Mouse (Mus musculus): ENCODE measurements at regions not wholly inside any gene's neighbourhood (a gene's known extent, or its start where the extent isn't known, plus 50 kb on each side); places are given as distances from the start of the nearest gene placed in this dataset.

DNA sequence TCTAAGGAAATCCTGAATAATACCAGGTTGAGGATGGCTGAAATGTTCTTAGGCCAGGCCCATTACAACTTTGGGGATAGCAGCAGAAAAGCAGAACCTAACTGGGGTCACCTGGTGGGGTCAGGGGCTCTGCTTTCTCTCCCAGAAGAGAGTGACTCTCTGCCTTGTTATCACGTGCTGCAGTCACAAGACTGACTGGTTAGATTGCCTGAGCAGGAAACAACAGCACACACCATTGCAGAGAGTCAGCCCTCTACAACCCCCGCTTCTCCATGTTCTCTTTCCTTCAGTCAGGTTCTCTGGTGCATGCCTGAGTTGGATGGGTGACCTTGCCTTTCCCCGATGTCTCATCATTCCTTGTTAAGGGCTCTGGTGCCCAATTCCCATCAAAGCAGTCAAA lies 91.2 kb upstream of the Hsd17b12 start:
- DNase-seq: no peak

DNA sequence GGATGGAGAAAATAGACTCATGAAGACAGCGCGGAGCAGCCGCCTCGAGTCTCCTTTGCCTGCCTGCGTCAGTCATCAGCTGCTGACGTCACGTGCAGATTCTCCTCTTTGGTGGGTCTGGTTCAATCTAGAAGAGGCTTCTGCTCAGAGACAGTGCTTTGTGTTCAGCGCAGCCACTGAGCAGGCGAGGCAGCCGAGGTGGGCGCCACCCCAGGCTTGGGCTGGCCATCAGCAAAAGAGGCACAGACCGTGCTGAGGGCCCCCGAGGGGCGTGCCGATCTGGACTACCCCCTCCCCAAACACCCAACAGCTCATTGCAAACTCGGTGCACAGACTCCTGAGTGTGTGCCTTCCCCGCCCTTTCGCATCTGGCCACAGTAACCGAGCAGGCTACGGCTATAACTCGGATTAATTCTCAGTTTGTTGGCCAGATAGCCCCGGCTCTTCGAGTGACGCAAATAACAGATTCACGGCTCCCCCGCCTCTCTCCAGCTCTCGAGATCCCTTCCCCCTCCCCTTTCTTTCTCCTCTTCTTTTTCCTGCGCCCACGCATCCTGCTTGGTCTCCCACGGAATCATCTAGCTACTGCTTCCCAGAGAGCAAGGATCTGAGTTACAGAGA lies 89.2 kb upstream of the Hsd17b12 start:
- peak; percentile 81 for DNase-seq

DNA sequence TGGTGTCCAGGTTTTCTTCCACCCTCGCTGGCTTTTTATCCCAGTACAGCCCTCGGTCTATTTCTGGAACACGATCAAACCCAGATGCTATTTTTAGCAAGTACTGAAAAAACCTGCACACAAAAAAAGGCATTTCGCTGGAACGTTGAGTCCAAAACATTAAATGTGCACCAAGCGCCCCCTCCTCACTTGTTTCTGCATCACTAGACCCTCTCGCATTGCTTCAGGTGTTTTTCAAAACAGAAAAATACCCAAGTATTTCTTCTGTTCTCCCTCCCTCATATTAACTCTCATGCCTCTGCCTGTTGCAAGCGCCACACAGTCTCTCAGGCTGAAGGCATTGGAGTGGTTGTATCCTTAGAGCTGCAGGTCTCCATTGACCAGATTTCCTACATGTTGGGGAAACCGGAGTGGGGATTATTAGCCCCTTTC lies 88.4 kb upstream of the Hsd17b12 start:
- no peak for DNase-seq

DNA sequence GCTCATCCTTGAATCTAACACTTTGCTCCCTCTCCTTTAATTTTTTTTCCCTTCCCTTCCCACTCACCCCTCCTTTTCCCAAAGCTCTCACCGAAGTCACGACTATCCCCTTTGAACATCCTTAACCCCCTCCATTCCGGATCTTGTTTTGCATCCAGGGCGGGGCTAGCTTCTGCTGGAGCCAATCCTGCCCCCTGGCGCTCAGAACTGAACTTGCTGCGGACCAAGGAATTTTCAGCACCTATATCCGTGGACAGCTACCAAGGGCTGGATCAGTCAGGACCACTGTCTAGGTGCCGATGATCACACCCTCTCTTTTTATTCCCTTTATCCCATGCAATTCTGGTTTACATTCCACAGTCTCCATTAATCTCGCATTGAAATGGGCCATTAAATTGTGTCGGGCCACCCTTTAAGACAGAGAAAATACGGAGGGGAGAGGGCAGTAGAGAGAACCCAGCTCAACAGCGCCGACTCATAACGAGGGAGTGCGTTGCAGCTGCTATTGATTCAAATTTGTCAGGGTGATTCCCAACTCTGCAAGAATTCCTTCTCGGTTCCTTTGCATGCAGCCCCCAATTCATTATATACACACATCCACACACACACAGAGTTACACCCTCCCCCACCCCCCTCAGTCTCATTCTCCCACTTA lies 87.7 kb upstream of the Hsd17b12 start:
- peak; percentile 77 for DNase-seq

DNA sequence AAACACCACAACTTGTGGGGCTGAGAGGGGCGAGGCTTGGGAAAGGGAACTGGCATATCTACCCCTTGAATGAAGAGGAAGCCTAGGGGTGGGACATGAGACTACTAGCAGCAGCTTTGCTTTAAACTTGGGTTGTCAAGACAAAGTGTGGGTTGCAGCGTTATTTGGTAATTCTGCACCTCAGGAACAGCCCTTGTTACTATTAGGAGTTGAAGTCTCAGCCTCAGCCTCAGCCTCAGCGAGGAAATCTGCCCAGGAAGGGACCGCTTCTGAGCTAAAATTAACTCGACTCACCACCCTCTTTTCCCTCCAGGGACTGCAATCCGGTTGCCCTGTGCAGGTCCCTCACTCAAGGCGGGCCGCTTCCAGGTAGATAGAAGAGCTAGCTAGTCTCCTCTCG lies 86.4 kb upstream of the Hsd17b12 start:
- no peak for DNase-seq

DNA sequence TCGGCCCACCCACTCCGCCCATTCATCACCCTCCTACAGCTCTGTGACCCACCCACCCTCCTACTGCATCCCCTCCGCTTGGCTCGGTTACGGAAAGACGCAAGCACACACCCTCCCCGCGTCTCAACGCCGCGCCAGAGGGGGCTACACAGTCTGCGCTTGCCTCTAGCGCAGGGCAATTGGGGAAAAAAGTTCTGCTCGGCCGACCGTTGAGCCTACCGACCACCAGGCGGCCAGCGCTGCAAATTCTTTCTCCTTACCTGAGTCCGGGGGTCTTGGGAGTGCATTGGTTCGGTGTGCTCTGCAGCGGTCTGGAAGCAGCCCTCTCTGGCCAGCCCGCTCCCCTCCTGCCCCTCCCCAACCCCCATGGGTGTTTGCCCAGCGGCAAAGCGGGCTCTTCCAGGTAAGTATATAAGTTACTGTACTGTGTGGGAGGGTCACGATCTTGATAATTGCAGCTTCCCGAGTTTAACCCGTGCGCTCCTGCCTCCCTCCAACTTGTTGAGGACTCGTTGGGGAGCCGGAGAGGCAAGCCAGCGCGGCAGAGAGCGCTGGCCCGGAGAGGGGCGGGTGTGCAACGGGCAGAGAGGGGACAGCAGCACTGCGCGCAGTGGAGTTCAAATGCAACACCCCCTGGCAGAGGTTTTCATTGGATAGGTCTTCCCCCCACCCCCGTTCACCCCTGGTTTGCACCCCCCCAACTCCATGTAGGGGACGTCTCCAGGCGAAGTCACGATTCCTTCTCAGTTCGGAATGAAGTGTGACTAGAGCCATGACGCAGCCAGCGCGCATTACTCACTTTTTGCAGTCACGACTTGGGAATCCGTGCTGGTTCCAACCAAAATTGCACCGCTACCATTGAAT lies 85.5 kb upstream of the Hsd17b12 start:
- DNase-seq: no peak

DNA sequence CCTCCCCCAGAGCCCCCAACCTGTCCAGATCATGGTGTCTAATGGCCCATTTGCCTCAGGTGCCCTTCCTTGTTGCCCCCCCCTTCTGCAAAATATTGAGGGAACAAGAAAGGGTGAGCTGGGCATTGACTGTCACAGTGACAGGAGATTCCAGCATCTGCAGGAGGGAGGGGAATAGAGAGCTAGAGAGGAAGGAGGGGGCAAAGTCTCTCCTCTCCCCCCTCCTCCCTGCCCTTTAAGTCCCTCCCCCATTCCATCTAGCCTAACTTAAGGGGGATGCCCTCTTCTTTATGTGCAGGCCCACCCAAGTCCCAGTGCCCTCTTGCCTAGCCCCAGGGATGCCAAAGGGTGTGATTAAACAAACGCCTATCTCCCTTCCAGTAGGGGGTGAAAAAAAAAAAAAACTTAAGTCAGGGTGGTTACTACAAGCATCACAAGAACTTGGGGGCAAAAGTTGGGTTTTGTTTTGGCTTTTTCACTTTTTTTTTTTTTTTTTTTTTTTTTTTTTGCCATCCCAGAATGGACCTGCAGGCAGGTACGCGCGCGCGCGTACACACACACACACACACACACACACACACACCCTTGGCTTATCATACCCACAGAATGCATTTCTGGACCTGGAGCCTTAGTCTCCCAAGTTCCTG lies 84.8 kb upstream of the Hsd17b12 start:
- DNase-seq: no peak

DNA sequence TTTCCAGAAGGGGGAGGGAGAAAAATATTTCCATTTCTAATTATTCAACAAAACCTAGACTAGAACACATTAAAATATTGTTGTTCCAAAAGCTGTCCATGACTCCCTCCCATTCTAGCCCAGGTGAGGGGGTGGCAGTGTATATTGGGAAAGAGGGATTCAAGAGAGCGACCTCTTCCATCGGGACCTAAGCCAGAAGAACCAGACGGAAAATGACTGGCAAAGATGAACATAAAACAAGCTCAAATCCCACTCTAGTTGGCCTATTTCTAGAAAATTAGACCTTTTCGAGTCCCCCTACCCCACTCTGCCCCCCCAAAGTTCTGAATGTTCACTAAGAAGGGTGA lies 84.3 kb upstream of the Hsd17b12 start:
- no peak for DNase-seq

DNA sequence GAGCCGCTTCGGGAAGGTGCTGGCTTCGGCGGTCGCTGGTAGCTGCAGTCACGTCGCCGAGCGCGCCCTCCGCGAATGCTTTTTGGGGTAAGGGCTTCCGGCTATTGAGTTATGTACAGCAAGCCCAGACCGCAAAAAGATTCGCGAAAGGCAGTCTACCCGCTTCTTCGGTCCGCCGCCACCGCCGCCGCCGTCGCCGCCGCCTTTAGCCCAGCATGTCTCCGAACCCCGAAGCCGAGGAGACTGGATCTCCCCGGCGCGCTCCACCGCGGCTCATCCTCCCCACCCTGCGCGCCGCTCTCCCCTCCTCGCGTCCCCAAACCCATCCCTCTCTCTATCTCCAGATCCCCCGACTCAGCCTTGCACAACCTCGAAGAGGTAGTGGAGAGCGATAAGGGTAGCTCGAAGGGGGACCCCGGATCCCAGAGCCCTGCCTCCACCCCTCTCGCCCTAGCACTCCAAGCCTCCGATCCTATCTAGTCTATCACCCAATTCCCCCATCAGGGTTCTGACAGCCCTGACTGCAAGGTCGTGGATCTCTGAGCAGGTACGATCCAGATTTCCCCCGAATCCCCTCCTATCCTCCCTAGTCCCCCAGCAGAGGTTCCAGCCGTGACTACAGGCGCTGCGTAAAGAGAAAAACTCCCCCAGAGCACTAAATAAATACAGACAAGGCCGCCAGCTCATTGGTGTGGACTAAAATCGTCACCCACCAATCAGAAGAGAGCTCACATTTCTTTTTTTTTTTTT lies 83.7 kb upstream of the Hsd17b12 start:
- peak; percentile 72 for DNase-seq

DNA sequence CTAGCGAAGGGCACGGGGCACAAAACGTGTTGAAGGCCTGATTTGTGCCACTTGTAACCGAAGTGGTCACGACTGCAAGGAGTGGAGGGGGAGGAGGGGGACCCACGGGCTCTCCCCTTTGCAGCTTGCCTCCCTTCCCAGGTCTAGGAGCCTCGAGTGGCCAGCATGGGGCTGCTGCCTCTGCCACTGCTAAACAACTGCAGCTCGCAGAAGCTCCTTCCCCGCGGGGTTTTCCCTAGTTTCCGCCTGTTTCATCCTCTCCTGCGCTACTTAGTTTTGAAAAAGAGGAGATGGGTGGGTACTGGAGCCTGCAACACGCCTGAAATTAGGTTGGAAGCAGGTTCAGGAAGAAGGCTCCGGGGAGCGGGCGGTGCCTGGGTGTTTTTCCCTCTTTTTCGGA lies 82.6 kb upstream of the Hsd17b12 start:
- DNase-seq: no peak

DNA sequence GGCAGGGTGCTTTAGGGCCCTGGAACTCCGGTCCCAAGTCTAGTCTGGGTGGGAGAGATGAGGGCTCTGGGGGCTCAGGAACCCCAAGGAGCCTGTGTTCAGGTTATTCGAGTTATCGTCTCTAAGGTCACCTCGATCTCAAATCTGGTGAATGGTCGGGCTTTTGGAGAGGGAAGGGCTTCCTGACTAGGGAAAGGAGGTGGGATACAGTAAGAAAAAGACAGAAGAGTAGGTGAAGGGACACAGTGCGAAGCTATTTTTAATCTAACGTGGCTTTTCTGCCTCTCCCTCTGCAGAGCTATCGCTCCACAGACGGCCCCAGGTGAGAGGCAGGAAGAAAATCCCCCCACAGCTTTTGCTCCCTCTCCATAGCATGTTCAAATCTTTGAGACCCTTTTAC lies 81.8 kb upstream of the Hsd17b12 start:
- DNase-seq: no peak

DNA sequence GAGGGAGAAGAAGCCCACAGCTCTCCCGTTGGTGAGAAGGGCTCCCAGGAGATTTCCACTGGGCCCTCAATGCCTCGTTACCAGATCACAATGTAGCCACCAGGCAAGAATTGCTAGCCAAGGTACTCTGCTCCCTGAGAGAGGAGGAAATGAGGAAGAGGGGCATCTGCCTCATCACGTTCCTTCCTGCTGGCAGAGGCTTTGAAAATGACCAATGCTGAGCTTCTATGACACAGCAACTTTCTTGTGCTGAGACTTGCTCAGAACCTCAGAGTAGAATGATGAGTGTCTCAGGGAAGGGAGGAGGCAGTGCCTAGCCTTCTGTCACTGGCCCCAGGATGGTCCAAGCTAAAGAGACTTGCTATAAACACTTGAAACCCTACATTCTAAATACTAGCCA lies 78.7 kb upstream of the Hsd17b12 start:
- DNase-seq: no peak

DNA sequence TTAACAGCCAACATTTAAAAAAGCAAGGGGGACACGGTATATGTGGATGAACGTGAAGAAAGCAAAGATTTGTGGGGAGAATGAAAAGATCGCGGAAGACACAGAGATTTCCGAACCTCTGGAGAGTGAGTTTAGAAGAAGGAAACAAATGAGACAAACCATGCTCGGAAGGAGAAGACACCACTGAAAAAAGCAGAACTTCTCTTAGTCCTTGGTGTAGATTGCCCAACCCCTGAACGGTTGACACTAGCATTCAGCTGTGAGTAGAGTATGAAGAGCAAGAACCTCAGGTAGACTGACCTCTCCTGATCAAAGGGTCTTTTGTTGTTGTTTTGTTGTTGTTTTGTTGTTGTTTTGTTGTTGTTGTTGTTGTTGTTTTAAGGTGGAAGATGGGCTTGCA lies 75.8 kb upstream of the Hsd17b12 start:
- no peak for DNase-seq

DNA sequence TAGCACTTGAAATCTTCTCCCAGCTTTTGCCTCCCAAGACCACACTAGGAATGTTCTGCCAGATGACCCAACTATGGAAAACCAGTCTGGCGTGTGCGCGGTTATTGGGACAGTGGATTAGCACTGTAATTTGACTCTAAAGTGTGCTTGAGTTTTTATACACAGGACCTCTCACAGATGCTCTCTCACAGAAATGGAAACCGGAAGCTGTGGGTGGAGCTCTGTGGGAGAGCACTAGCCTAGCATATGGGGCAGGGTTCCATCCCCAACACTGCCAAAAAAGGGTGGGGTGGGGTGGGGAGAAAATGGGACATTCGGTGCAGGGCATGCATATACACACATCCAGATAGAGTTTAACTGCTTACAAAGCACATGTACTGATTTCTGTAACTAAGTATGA lies 61.7 kb upstream of the Hsd17b12 start:
- DNase-seq: peak; percentile 29

DNA sequence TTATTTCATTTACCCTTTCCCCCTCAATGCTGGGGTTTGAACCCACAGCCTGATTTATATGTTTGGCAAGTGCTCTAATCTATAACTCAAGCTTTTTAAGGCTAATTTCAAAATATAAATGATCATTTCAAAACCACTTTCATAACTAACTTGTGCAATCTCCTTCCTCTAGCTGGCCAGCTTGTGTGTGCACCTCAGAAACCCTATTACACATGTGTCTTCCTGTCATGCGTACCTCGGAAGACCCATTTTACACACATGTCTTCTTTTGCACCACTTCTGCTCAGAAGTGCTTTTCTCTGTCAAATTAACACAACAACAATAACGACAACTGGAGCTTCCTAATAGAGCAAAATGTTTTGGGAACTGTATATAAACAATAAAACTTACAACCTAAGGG lies 59.7 kb upstream of the Hsd17b12 start:
- DNase-seq: no peak

DNA sequence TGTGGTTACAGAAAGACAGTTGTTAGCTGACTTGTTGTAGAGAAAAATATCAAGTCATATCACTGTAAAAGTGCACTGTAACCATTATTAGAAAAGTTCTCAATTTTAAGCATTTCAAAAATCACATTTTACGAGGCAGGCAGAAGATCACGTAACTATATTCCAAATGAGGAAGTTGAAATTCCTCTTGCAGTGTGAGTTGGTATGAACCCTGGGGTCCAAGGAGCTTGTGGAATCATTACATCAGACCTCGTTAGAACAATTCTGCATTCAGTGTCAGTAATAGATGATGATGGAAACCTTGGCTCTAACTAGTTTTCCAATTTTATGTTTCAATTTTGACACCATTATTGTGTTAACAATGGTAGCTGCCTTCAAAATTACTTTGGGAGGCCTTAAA lies 57.7 kb upstream of the Hsd17b12 start:
- DNase-seq: no peak

Data from layer of hippocampus, adult 9-11 months (tissue).